Mouse (Mus musculus): ENCODE results near the gene Cntrl. TPM values are rescaled to one million over a fixed set of nuclear protein-coding genes. Genes with fewer than 3 reads are reported as not detected.

Gene Cntrl
- polyA plus RNA-seq, 1 experiment from 2014 or later: 20.0 TPM

- ATAC-seq (ENCODE audit: low FRiP score, low read depth): peak; percentile 99
- H3K9ac ChIP-seq: peak overlapping the region; percentile 36; the same call in 1 of the 2 replicates
- WGBS: under 1% methylated on average over 21 of the region's 21 CpGs
- no peaks in the 10 kb centered on the region for H3K9me3 ChIP-seq
- peak overlapping the region; percentile 64 for H3K4me2 ChIP-seq (replicated peaks)
- H3K27me3 ChIP-seq (replicated peaks): no peaks in the 10 kb centered on the region
- H3K36me3 ChIP-seq: peaks cover 15% of the 10 kb centered on the region
- H3K4me1 ChIP-seq: peaks cover 6% of the 10 kb centered on the region
- H3K4me3 ChIP-seq: peak overlapping the region; percentile 40
- no peak overlapping the region for H3K27ac ChIP-seq
Measured at GRCm38 (mm10) chr2:35131991-35132661, 22.8 kb downstream of the Cntrl start.

- Histone ChIP-seq H3K9ac (peak overlapping the region; percentile 38; the same call in 1 of the 2 replicates), H3K4me1 (peaks cover 6% of the 10 kb centered on the region), H3K36me3 (peaks cover 20% of the 10 kb centered on the region), H3K4me2 (replicated peaks) (peak overlapping the region; percentile 64), H3K27ac (no peak overlapping the region), H3K4me3 (peak overlapping the region; percentile 40), H3K27me3 (replicated peaks) (no peaks in the 10 kb centered on the region), H3K9me3 (no peaks in the 10 kb centered on the region)
- no peak for ATAC-seq (ENCODE audit: low FRiP score, low read depth)
- WGBS: 19% methylated on average over 5 of the region's 5 CpGs
Measured at GRCm38 (mm10) chr2:35132662-35133055, 23.4 kb downstream of the Cntrl start.

GRCm38 (mm10) chr2:35133891-35134290 lies 24.6 kb downstream of the Cntrl start:
- Histone ChIP-seq H3K4me3 (no peak overlapping the region), H3K4me1 (peaks cover 6% of the 10 kb centered on the region), H3K9ac (no peak overlapping the region), H3K4me2 (replicated peaks) (no peak overlapping the region), H3K36me3 (peaks cover 31% of the 10 kb centered on the region), H3K27me3 (replicated peaks) (no peaks in the 10 kb centered on the region), H3K27ac (no peak overlapping the region), H3K9me3 (no peaks in the 10 kb centered on the region)
- WGBS: 87% methylated on average over 5 of the region's 5 CpGs
- no peak for ATAC-seq (ENCODE audit: low FRiP score, low read depth)

- WGBS: 96% methylated on average over 1 of the region's 1 CpGs
- Histone ChIP-seq H3K9ac (no peak overlapping the region), H3K36me3 (peaks cover 63% of the 10 kb centered on the region)
Measured at GRCm38 (mm10) chr2:35138576-35138975, 29.3 kb downstream of the Cntrl start.

GRCm38 (mm10) chr2:35141673-35142072 lies 32.4 kb downstream of the Cntrl start:
- no peak overlapping the region for H3K9ac ChIP-seq
- no peaks in the 10 kb centered on the region for H3K9me3 ChIP-seq
- H3K4me3 ChIP-seq: no peak overlapping the region
- H3K4me2 ChIP-seq (replicated peaks): no peak overlapping the region
- no peak overlapping the region for H3K27ac ChIP-seq
- peaks cover 78% of the 10 kb centered on the region for H3K36me3 ChIP-seq
- WGBS: 93% methylated on average over 3 of the region's 3 CpGs
- no peaks in the 10 kb centered on the region for H3K4me1 ChIP-seq
- no peak for ATAC-seq (ENCODE audit: low FRiP score, low read depth)
- no peaks in the 10 kb centered on the region for H3K27me3 ChIP-seq (replicated peaks)

More at GRCm38 (mm10) chr2:35138576-35138975, 29.3 kb downstream of the Cntrl start:
- Histone ChIP-seq H3K4me2 (replicated peaks) (no peak overlapping the region), H3K9me3 (no peaks in the 10 kb centered on the region), H3K27me3 (replicated peaks) (no peaks in the 10 kb centered on the region), H3K4me3 (no peak overlapping the region), H3K4me1 (no peaks in the 10 kb centered on the region), H3K27ac (no peak overlapping the region)
- ATAC-seq (ENCODE audit: low FRiP score, low read depth): no peak

- Histone ChIP-seq H3K4me2 (replicated peaks) (no peak overlapping the region), H3K36me3 (peaks cover 89% of the 10 kb centered on the region), H3K27me3 (replicated peaks) (no peaks in the 10 kb centered on the region), H3K27ac (no peak overlapping the region), H3K4me3 (no peak overlapping the region), H3K9ac (no peak overlapping the region), H3K9me3 (no peaks in the 10 kb centered on the region), H3K4me1 (no peaks in the 10 kb centered on the region)
- ATAC-seq (ENCODE audit: low FRiP score, low read depth): no peak
- 96% methylated on average over 10 of the region's 10 CpGs for WGBS
Measured at GRCm38 (mm10) chr2:35148806-35149205, 39.5 kb downstream of the Cntrl start.

- H3K4me3 ChIP-seq: no peak overlapping the region
- no peak for ATAC-seq (ENCODE audit: low FRiP score, low read depth)
- WGBS: 96% methylated on average over 13 of the region's 13 CpGs
- H3K9me3 ChIP-seq: no peaks in the 10 kb centered on the region
- no peak overlapping the region for H3K27ac ChIP-seq
- H3K27me3 ChIP-seq (replicated peaks): no peaks in the 10 kb centered on the region
- H3K36me3 ChIP-seq: peaks cover 92% of the 10 kb centered on the region
- H3K9ac ChIP-seq: no peak overlapping the region
- H3K4me1 ChIP-seq: no peaks in the 10 kb centered on the region
- no peak overlapping the region for H3K4me2 ChIP-seq (replicated peaks)
Measured at GRCm38 (mm10) chr2:35151303-35151882, 42.1 kb downstream of the Cntrl start.

GRCm38 (mm10) chr2:35153179-35153578 lies 43.9 kb downstream of the Cntrl start:
- Histone ChIP-seq H3K4me2 (replicated peaks) (no peak overlapping the region), H3K27ac (no peak overlapping the region), H3K4me3 (no peak overlapping the region), H3K9me3 (no peaks in the 10 kb centered on the region), H3K4me1 (no peaks in the 10 kb centered on the region), H3K9ac (no peak overlapping the region), H3K27me3 (replicated peaks) (no peaks in the 10 kb centered on the region), H3K36me3 (peaks cover 90% of the 10 kb centered on the region)
- WGBS: 67% methylated on average over 6 of the region's 6 CpGs
- no peak for ATAC-seq (ENCODE audit: low FRiP score, low read depth)

GRCm38 (mm10) chr2:35153844-35154554 lies 44.7 kb downstream of the Cntrl start:
- Histone ChIP-seq H3K36me3 (peaks cover 90% of the 10 kb centered on the region), H3K27me3 (replicated peaks) (no peaks in the 10 kb centered on the region), H3K4me2 (replicated peaks) (no peak overlapping the region), H3K27ac (no peak overlapping the region), H3K9me3 (no peaks in the 10 kb centered on the region), H3K4me3 (no peak overlapping the region), H3K9ac (no peak overlapping the region), H3K4me1 (no peaks in the 10 kb centered on the region)
- ATAC-seq (ENCODE audit: low FRiP score, low read depth): no peak
- WGBS: 89% methylated on average over 8 of the region's 8 CpGs

- H3K4me1 ChIP-seq: no peaks in the 10 kb centered on the region
- no peak overlapping the region for H3K4me2 ChIP-seq (replicated peaks)
- peaks cover 75% of the 10 kb centered on the region for H3K36me3 ChIP-seq
- ATAC-seq (ENCODE audit: low FRiP score, low read depth): no peak
- no peaks in the 10 kb centered on the region for H3K9me3 ChIP-seq
- no peak overlapping the region for H3K27ac ChIP-seq
- no peaks in the 10 kb centered on the region for H3K27me3 ChIP-seq (replicated peaks)
- 94% methylated on average over 2 of the region's 2 CpGs for WGBS
- no peak overlapping the region for H3K9ac ChIP-seq
- no peak overlapping the region for H3K4me3 ChIP-seq
Measured at GRCm38 (mm10) chr2:35156985-35157384, 47.7 kb downstream of the Cntrl start.

- Histone ChIP-seq H3K4me3 (no peak overlapping the region), H3K4me1 (no peaks in the 10 kb centered on the region), H3K36me3 (peaks cover 78% of the 10 kb centered on the region), H3K9ac (no peak overlapping the region), H3K27me3 (replicated peaks) (no peaks in the 10 kb centered on the region), H3K27ac (no peak overlapping the region), H3K4me2 (replicated peaks) (no peak overlapping the region), H3K9me3 (no peaks in the 10 kb centered on the region)
- ATAC-seq (ENCODE audit: low FRiP score, low read depth): no peak
- WGBS: 93% methylated on average over 7 of the region's 7 CpGs
Measured at GRCm38 (mm10) chr2:35157836-35158235, 48.5 kb downstream of the Cntrl start.

- Histone ChIP-seq H3K4me3 (no peak overlapping the region), H3K9me3 (no peaks in the 10 kb centered on the region), H3K4me2 (replicated peaks) (no peak overlapping the region), H3K9ac (no peak overlapping the region), H3K27me3 (replicated peaks) (no peaks in the 10 kb centered on the region), H3K27ac (no peak overlapping the region), H3K4me1 (no peaks in the 10 kb centered on the region), H3K36me3 (peaks cover 79% of the 10 kb centered on the region)
- 88% methylated on average over 3 of the region's 3 CpGs for WGBS
- no peak for ATAC-seq (ENCODE audit: low FRiP score, low read depth)
Measured at GRCm38 (mm10) chr2:35158358-35158757, 49.1 kb downstream of the Cntrl start.

Data from neural tube, embryonic 12.5 days (tissue).